Mouse (Mus musculus): ENCODE measurements around the gene Btbd35f13.
"Not testable (repeated sequence)": the region's sequence is repeated elsewhere in the genome, so short reads cannot be mapped to it uniquely, and the experiment has no call there.

The Btbd35f13 gene

DNA sequence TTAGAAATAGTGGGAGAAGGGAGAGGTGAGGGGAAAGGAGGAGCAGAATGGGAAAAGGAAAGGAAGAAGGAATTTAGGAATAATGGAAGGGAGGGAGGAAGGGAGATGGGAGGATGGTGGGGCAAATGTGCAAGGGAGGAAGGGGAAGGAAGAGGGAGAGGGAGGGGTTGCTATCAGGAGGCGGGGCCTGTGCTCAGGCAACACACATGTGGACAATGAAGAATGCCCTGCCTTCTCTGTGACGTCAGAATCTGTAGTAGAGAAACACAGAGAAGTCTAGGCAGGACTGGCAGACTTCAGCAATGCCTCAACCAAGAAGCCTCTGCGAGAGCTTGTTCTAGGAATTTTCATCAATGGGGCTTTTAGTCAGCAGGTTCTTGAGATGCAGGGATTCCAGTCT lies at the start of gene Btbd35f13:
Btbd35f13 (plus strand) TSS at position 301 of the 400 bp plus-strand sequence.
- DNase-seq (ENCODE audit: low read depth, low spot score) = not testable (repeated sequence)

DNA sequence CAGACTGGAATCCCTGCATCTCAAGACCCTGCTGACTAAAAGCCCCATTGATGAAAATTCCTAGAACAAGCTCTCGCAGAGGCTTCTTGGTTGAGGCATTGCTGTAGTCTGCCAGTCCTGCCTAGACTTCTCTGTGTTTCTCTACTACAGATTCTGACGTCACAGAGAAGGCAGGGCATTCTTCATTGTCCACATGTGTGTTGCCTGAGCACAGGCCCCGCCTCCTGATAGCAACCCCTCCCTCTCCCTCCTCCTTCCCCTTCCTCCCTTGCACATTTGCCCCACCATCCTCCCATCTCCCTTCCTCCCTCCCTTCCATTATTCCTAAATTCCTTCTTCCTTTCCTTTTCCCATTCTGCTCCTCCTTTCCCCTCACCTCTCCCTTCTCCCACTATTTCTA lies 45.3 kb downstream of the Btbd35f13 start, which contains the start of gene Btbd35f14:
Btbd35f14 (minus strand) TSS at position 101 of the 400 bp plus-strand sequence.
- DNase-seq (ENCODE audit: low read depth, low spot score) = not testable (repeated sequence)
